Mouse (Mus musculus) ES-CJ7 (cell line): ENCODE results near the gene Plaur.
A peak's percentile ranks its signal among the peaks of the same experiment; 100 is the strongest.
"Not testable (repeated sequence)": the region's sequence is repeated elsewhere in the genome, so short reads cannot be mapped to it uniquely, and the experiment has no call there.

ENCODE experiments used
- DNase-seq: peaks from one replicate; pipeline ENCODE4 v3.0.0; 2011; ENCODE audit warnings: low read depth, low spot score

The Plaur gene

DNA sequence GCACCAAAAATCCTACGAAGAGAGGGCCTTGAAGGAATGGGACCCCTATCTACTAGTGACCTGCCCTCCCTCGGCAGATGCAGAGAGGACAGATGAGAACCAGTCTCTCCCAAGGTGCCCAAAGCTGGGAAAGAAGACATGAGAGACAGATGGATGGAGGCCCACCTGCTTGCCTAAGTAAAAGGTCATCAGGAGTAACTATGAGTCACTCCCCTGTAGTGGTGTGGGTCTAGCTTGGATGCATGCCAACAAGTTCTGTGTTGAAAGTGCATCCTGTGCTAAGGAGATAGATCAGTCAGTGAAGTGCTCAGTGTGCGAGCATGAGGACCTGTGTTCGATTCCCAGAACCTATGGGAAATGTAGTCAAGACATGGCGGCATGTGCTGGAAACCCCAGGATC, 16.6 kb downstream of the Plaur start:
- no peak for DNase-seq

DNA sequence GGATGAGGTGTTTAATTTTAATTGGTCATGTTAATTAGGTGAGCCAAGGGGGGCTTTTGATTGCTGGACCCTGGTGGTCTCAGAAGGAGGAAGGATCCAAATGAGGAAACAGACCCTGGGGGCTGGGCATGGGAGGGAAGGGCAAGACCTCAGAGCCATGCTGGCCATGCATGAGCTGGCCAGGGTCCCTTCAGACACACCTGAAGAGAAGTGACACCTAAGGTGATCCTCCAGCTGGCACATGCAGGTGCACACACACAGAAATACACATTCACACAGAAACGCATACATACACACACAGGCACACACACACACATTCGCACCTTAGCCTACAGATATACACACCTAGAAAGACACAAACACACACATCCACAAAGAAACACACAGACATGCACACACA, 17.4 kb downstream of the Plaur start:
- no peak for DNase-seq

DNA sequence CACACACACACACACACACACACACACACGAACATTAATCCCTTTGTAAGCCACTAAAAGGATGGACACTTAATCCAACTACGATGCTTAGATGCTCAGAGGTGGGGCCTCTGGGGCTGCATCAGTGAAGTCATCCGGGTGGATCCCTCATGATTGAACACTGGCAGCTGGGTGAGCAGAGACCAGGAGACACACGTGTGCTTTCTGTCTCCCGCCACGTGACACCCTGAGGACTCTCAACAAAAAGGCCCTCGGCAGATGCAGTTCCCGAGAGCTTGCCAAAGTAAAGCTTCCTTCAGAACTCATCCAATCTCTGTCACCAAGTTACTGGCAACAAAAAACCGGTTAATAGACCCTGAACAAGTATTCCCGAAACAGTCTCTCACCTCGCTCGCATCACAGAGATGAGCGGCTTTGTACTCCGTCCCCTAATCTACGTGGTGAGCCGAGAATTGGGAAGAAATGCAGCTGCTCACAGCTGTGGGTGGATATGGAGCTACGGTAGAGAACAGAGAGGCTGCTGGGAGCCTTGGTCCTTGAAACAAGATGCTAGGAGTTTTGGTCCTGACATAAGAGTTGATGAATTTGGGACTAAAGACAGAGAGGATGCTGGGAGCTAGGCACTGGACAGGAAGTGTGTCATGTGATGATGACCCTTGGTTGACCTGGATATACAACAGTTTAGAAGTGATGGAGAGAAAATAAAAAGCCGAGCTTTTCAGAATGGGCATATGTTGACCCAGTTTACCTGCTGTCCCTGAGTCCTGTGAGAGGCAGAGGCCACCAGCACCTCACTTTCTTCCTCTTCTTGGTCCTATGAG, 18.0 kb downstream of the Plaur start:
- no peak for DNase-seq

DNA sequence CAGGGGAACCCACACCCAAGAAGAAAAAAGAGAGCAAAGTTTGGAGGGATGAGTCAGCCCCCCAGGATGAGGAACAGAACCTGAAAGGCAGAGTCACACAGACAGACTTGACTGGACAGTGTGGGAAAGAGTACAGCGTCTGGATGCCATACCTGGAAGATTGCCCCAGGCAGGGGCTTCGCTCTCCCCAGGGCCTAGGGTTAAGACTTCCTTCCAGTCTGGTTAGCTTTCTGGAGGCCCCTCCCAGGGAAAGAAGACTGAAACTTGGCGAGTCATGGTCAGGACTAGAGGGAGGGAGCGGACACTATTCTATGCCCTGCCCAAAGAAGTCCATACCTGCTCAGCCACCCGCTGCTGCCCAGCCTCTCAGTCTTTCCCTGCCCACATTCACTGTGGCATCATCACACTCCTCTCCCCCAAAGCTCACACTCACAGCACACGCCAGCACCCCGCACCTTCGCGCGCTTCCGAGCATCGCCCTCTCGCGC, 18.7 kb downstream of the Plaur start:
- DNase-seq: no peak

DNA sequence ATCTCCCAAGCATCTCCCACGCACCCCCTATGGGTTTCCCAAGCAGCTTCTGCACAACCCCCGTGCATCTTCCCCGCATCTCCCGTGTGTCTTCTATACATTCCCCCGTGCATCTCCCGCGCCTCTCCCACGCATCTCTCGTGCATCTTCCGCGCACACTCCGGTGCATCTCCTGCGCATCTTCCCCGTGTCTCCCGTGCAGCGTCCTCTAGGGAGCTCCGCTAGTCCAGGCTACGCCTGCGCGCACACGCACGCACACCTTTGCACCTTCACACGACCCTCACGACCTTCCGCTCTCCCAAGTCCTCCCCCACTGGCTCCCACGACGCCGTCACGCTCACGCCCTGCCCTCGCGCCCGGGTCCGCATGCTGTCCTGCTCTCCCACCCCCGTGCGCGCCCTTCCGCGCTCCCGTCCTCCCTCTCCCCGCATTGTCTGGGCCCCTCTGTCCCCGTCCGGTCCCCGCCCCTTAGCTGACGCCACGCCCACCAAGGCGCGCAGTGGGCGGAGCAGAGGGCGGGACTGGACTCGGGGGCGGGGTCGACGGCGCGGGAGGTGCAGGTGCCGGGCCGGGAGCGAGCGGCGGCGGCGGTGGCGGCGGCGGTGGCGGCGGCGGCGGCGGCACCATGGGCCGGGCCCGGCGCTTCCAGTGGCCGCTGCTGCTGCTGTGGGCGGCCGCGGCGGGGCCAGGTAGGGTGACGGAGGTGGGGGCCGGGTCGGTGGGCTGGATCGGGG, 19.4 kb downstream of the Plaur start, which contains the start of gene Cadm4:
Cadm4 (plus strand) TSS at position 550 of the 734 bp plus-strand sequence.
- DNase-seq: peak; percentile 82

DNA sequence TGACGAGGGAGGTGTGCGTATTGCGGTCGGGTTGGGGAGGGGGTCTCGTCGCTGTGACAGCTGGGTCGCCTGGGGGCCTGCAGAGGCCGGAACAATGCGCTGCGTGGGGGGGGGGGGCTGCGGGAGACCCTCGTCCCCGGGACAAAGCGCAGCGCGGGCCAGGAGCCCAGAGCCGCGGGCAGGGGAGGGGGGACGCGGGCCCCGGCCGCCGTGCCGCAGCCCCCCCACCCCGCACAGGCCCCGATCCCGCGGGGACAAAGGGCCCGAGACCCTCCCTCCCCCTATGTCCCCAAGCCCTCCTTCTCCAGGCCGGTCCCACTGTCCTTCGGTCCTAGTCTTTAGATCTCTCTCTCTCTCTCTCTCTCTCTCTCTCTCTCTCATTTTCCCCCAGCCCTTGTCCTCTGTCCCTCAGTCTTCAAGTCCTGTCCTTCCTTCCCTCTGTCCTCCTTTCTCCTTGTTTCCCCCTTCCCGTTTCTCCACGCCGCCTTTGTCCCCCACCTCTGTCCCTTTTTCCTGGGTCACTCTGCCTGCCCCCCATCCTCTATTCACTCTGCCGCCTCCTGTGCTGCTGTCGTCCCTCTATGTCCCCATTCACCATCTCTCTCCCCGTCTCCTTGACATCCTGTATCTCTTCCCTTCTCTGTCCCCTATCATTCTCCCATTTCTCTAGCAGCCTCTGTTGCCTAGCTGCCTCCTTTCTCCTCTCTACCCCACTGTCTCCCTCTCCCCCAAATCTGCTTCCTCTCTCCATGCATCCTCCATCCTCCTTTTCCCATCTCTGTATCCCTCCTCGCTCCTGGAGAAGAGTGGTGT, 20.1 kb downstream of the Plaur start:
- DNase-seq: no peak

DNA sequence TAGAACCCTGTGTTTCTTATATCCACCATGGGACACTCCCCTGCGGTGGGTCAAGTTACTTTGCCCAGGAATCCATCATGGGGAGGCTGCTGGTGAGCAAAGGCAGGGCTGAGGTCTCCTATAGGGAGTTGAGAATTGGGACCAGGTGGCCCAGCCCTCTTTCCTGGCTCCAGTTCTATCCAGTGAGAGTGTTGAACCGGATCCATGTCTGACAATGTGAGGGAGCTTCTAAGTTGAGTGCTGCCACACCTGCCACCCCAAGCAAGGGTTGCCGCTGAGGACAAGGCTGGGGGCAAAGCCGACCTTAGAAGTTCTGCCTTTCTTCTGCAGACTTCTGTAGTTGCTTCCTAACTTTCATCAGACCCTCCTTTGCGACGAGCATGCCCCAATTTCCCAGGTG, 21.0 kb downstream of the Plaur start:
- DNase-seq: not testable (repeated sequence)

DNA sequence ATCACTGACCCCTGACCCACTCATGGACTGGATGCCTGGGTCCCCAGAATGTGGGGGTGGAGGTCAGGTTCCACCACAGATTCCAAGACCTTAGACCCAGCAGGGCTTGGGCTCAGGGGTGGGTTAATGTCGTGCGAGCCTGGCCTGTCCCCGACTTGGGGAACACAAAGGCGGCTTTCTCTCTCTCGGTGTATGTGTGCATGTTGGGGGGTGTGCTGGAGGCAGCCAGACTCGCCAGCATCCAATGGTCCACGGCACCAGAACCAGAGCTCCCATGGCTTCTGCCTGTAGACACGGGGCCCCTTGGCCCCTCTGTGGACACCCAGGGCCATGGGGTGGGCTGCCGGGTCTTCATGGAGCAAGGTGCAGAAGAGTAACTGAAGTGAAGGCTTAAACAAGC, 23.2 kb downstream of the Plaur start:
- DNase-seq: no peak

DNA sequence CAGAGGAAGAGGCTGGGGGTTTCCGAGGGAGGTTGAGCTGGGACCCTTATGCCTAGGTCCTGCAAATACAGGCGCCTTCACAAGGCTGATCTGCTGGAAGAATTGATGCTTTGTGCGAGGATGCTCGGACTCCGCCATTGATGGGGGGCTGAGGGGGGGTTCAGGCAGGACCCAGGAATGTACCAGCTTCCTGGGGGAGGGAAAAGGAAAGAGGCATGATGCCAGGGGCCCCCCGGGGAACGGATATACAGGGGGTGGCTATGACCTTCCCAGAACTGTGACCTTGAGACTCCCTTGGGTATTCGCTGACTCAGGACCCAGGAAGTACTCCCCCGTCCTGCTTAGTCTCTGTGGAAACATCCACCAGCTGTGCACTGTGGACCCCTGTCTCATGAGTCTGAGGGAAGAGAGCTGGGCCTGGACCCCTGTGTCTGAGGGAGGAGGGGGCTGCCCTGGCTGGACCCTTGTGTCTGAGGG, 24.4 kb downstream of the Plaur start:
- DNase-seq: no peak

DNA sequence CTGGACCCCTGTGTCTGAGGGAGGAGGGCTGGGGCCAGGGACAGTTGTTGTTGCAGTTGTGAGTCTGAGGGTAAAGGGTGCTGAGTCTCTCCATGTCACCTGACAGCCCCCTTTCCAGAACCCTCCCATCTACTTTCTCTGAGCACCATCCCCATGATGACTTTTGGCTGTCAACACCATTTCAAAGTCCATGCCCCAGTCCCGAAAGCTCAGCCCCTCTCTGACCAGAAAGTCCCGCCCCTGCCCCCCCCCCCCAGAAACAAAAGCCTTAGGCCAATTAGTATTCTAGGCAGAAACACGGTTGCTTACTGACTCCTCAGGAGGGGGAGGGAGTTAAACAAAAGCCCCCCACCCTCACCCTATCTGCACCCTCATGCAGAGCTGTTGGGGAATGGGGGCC, 25.1 kb downstream of the Plaur start:
- DNase-seq: no peak

DNA sequence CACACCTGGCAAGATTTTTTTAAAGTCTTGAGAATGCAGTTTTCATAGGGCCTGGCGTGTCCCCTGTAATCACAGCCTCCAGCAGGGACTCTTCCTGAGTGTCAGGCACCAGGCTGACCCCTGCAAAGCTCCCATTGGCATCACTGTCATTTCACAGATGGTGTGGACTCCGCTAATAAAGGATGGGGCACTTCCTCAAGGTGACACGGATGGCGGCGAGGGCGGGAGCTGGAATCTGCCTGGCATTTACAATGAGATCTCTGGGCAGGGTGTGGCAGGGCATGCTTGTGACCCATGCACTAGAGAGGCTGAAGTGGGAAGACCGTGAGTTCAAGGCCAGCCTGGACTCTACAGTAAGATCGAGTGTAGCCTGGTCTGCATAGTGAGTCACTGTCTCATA, 26.0 kb downstream of the Plaur start:
- DNase-seq: no peak

DNA sequence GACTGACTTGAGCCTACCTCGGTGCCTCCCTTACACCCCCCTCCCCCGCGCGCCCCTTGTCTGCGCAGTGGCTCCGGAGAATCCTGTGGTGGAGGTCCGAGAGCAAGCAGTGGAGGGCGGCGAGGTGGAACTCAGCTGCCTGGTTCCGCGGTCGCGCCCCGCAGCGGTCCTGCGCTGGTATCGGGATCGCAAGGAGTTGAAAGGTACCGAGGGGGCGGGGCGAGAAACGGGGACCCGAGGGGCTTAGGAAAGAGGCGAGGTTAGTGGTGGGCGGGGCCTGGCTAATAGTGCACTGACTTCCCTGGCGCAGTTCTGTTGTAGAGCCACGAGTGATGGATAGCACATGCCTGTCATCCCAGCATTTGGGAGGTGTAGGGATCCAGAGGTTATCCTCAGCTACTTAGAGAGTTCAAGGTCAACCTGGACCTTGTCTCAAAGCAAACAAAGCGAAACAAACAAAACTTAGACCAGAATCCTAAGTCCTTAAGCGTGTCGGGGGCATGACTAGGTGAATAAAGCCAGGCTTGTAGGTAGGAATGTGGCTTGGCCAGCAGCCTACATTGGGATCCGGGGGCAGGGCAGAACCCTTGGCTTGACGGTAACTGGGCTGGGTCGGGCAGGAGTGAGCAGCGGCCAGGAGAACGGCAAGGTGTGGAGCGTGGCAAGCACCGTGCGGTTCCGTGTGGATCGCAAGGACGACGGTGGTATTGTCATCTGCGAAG, 37.7 kb downstream of the Plaur start:
- peak; percentile 80 for DNase-seq

DNA sequence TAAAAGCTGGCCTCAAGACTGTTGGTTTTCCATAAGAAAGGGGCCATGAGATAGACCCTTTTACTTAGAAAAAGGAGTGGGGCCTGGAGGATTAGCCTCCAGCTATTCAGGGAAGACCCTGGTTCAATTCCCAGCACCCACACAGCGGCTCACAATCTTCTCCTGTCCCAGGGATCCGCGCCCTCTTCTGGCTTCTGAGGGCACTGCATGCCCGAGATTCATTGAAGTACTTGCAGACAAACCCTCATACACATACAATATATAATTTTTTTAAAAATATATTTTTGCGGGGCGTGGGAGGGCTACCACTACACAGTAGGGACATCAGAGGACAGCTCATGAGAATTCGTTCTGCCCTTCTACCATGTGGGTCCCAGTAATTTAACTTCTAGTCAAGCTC, 38.6 kb downstream of the Plaur start:
- peak; percentile 83 for DNase-seq

DNA sequence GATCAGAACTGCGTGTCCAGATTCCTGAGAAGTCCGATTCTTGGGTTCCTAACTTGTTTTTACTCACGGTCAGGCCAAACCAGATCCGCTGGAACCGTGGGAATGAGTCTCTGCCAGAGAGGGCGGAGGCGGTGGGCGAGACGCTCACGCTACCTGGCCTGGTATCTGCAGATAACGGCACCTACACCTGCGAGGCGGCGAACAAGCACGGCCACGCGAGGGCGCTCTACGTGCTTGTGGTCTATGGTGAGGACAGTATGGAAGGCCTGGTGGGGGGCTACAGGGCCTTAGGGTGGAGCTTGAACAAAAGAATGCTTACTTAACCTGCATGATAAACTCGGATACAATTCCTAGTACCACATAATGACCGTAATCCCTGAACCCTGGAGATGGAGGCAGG, 39.2 kb downstream of the Plaur start:
- DNase-seq: peak; percentile 82

DNA sequence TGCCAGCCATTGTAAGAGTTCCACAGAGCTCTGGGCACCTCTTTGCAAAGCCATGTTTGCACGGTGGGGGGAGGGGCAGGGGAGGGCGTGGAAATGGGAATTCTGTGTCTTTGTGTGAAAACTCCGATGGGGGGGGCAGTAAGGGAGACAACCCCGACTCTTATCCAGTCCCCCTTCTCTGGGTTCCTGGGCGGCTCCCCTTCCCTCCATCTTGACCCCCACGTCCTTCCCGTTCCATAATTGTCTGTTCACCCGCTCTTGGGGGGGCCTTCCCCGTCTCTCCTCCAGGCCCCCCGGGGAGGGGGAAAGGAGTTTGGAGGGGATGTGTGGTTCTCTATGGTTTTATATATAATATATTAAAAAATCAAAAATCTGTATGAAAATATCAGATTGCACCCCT, 41.7 kb downstream of the Plaur start:
- no peak for DNase-seq

DNA sequence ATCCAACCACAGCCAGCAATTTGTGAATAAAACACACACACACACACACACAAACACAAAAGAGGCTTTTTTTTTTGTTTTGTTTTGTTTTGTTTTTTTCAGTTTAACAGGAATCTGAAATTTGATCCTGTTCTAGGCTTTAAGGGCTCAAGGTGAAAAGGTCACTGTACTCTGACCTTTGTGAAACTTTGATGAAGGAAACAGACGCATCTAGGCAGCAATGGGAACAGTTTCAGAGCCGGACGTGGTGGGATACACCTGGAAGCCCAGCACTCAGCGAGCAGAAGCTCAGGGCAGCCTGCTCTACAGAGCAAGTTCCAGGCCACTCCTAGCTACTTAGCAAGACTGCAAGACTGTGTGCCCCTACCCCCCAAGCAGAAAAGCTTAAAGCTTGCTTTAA, 42.6 kb downstream of the Plaur start:
- peak; percentile 91 for DNase-seq

DNA sequence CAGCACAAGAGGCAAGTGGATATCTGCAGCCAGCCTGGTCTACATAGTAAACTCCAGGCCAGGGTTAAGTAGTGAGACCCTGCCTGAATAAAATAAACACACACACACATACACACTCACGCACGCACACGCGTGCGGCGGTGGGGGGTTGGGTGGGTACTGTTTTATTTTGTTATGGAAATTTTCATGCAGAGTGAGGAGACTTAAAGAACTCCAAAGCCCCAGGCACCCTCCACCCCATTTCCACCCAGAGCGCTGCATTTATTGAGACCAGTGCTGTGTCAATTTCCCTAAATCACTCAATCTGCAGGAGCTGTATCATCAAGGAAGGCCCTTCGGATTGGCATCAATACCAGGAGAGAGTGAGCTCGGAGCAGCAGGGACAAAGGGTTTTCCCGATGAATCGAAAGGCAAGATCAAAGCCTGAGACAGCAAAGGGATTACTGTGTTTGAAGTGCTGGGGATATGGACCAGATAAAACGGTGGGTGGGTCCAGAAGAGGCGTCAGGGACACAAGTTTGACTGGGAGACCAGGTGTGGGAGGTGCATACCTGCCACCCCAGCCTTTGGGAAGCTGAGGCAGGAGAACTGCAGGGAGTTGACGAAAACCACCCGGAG, 43.3 kb downstream of the Plaur start:
- DNase-seq: peak; percentile 79

DNA sequence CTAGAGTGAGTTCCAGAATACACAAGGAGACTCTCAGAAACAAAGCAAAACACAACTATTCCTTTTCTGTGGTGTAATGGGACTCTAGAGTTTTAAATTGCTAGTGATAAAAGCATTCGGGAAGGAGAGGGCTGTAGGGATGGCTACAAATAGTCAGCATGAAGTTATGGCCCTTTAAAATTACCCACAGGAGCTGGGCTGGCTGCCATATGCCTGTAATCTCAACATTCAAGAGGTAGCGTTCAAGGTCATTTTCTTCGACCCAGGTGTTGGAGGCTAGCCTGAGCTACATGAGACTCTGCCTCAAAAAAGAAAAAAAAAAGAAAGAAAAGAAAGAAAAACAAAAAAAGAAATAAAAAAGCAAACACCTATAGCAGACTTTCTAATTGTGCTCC, 43.8 kb downstream of the Plaur start:
- DNase-seq: no peak

DNA sequence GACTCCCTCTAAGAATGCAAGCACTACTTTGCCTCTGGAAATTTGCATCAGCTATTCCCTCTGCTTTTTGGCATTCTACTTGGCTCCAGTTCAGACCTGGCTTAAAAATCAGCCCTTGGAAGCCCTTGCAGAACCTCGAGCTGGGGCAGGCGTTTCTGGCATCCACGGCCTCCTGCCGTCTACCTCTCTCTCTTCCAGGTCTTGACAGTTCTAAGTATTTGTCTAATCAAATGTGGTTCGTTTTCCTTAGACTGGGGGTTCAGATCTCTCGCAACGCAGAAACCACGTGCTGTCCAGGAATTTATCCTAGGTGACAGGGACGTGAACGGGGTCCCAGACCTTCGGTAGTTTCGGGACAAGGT, 44.2 kb downstream of the Plaur start:
- DNase-seq: no peak

DNA sequence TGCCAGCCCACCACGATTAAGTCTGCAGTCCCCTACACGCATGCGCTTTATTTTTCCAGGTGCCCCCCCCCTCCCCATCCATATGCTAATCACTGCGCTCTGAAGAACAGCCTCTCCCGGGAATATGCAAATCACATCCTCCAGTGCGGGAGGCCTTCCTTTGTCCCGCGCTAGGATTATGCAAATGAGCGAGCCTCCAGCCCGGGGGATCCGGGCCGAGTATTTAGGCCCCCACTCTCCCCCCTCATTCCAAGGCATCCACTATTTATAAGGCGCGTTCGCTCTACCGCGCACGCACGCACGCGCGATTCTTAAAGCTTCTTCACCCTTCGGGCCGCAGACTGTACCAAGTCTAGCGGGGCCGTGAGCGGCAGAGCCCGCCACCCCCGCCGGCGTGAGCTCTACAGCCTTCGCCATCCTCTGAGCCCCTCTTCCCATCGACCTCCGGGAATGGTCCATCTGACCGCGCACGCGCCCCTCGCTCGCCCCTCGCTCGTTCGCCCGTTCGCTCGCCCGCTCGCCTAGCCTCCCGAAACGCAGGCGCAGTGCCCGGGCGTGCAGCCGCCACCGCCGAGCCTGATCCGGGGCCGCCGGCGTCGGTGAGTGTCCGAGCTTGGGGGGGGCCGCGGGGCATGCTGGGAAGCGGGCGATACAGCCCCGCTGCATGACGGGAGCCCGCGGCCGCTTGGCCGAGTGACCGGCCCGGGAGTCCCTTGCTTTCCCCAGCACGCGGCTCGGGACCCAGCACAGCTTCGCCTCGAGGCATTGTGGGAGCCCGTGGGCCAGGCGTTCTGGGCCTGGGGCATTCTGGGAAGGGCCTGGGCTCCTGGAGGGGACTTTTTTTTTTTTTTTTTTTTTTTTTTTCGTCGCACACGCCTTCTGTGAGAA, 44.8 kb downstream of the Plaur start, which contains the start of gene Zfp428:
Zfp428 (plus strand) TSS at position 169 of the 888 bp plus-strand sequence.
- peak; percentile 97 for DNase-seq
